Mouse (Mus musculus): Measurements from ENCODE around the gene Tap1.
"Not testable (repeated sequence)": the region's sequence is repeated elsewhere in the genome, so short reads cannot be mapped to it uniquely, and the experiment has no call there.

Tap1 gene

DNA sequence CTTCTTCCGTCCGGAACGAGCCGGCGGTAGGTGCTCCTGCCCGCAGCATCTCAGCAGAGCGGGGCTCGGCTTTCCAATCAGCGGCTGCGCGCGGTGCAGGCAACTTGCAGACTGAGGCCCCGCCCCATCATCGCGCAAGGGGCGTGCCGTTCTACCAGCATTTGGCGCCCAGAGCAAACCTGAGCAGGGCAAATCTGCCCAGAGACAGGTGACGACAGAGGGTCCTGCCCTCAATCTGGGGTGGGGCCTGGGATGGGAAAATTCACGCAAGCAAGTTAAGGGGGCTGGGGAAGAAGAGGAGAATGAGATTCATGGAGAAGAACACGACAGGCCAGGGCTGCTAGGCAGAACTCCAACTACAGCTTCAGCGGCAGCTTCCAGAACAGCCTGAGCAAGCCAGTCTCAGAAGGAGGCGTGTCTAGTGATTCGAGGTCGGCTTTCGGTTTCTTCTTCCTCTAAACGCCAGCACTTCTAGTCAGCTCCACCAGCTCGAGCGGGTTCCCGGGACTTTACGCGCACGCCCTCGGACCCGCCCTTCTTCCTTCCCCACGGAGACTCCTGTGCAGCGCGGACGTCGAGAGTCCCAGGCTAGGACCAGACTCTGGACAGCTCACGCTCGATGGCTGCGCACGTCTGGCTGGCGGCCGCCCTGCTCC is at the start of gene Tap1, which contains the start of gene Psmb9:
Gene Tap1, plus strand, starts transcription at position 293 of the 656 bp plus-strand sequence.
Gene Psmb9, minus strand, starts transcription at position 504 of the 656 bp plus-strand sequence.
- peak; percentile 93 to 96 for DNase-seq (ENCODE audit: low spot score in 2 of 2)

- no peak for DNase-seq (ENCODE audit: low spot score in 2 of 2)
These were observed 49.8 kb upstream of the Tap1 start for GRCm38 (mm10) chr17:34137601-34138000.

GRCm38 (mm10) chr17:34138655-34139054 is 48.7 kb upstream of the Tap1 start:
- no peak for DNase-seq (ENCODE audit: low spot score in 2 of 2)

GRCm38 (mm10) chr17:34139416-34139815 is 47.9 kb upstream of the Tap1 start:
- no peak for DNase-seq (ENCODE audit: low spot score in 2 of 2)

- DNase-seq (ENCODE audit: low spot score in 2 of 2), result no peak
These were observed 47.1 kb upstream of the Tap1 start for GRCm38 (mm10) chr17:34140240-34140639.

- no peak for DNase-seq (ENCODE audit: low spot score in 2 of 2)
These were observed 45.9 kb upstream of the Tap1 start for GRCm38 (mm10) chr17:34141448-34141847.

GRCm38 (mm10) chr17:34142456-34143010 is 44.8 kb upstream of the Tap1 start:
- DNase-seq (ENCODE audit: low spot score in 2 of 2), result no peak

DNA sequence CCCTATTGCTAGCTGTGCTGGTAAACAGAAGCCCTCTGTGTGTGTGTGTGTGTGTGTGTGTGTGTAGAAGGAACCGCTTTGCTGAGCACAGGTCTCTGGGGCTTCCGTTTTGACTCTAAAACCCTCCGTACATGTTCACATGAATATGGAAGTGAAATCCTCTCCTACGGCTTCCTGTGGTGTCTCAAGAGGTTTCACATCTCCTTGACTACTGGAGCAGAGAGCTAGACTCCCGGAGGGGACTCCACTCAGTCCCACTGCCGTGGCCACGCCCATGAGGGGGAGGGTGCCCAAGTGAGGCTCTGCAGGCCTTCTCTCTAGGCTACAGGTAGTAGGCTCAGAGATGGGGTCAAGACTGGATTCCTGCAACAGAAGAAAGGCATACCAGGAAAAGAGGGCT is 44.3 kb upstream of the Tap1 start, which contains the start of gene H2-DMb2:
Gene H2-DMb2, plus strand, starts transcription at position 275 of the 400 bp plus-strand sequence.
- no peak for DNase-seq (ENCODE audit: low spot score in 2 of 2)

GRCm38 (mm10) chr17:34143461-34143860 is 43.9 kb upstream of the Tap1 start:
- no peak for DNase-seq (ENCODE audit: low spot score in 2 of 2)

DNA sequence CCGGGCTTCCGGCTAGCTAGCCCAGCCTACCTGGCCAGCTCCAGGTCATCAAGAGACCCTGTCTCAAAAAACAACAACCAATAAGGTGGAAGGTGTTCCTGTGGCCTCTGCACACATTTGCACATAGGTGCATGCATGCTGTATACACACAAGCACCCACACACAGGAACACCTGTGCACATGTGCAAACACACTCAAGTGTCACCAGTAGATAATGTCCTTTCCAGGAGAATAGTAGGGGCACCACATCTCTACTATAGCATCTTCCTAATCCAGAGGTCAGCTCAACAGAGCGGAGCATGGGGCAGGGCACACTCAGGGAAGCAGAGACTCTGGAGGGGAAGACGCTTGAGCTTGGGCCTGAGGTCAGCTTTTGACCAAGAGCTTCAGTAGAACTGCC is 43.1 kb upstream of the Tap1 start:
- DNase-seq (ENCODE audit: low spot score in 2 of 2), result not testable (repeated sequence)

DNA sequence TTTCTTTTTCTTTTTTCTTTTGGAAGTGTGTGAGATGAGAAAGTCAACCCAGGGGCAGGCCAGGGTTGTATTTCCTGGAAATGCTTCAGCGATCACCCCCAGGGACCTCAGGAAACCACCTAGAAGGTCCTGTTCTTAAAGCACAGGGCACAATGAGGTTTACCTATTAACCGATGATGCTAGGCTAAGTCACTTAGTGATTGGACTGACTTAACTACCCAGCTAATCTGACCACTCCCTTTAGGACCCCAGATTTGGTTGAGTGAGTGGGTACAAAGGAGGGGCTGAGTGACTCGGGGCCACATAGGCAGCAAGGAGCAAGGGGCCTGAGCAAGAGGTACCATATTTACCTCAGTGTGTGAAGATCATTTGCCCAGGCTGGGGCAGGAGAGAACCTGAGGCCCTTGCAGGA is 42.4 kb upstream of the Tap1 start:
- DNase-seq (ENCODE audit: low spot score in 2 of 2), result no peak

DNA sequence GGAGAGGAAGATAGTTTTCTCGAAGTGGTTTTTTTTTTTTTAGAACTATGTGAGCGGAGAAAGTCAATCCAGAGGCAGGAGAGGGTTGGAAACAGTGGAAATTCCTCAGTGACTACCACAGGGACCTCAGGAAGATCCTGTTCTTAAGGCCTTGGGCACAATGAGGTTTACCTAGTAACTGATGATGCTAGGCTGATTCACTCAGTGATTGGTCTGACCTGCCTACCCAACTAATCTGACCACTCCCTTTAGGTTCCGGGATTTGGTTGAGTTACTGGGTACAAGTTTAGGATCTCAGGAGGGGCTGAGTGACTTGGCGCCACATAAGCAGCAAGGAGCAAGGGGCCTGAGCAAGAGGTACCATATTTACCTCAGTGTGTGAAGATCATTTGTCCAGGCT is 34.4 kb upstream of the Tap1 start, which contains the start of gene H2-DMb1:
Gene H2-DMb1, plus strand, starts transcription at position 150 of the 400 bp plus-strand sequence.
- no peak for DNase-seq (ENCODE audit: low spot score in 2 of 2)

- no peak for DNase-seq (ENCODE audit: low spot score in 2 of 2)
These were observed 31.8 kb upstream of the Tap1 start for GRCm38 (mm10) chr17:34155534-34155933.

DNA sequence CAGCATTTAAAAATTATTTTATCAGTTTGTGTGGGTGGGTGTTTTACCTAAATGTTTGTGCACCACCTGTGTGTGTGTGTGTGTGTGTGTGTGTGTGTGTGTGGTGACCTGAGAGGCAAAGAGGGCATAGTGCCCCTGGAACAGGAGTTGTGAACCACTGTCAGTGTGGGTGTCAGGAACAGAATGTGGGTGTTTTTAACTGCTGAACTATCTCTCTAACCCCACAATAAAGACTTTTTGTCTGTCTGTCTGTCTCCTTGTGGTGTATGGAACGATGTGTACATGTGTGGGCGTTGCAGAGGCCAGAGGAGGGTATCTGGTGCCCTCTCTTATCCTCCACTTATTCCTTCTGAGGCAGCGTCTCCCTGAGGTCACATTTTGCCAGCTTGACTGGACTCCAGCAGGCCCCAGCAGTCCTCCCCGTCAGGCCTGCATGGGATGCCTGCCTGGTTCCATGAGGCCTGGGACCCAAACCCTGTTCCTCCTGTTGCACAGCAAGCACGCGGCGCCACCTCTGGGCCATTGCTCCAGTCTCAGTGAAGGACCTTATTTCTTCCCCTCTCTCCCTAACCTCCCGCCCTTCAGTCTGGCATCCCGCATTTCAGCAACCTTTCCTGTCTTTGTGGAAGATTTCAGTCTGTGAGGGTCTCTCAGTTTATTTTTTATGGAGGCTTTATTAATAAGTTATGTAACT is 23.0 kb upstream of the Tap1 start:
- DNase-seq (ENCODE audit: low spot score in 2 of 2), result no peak

DNA sequence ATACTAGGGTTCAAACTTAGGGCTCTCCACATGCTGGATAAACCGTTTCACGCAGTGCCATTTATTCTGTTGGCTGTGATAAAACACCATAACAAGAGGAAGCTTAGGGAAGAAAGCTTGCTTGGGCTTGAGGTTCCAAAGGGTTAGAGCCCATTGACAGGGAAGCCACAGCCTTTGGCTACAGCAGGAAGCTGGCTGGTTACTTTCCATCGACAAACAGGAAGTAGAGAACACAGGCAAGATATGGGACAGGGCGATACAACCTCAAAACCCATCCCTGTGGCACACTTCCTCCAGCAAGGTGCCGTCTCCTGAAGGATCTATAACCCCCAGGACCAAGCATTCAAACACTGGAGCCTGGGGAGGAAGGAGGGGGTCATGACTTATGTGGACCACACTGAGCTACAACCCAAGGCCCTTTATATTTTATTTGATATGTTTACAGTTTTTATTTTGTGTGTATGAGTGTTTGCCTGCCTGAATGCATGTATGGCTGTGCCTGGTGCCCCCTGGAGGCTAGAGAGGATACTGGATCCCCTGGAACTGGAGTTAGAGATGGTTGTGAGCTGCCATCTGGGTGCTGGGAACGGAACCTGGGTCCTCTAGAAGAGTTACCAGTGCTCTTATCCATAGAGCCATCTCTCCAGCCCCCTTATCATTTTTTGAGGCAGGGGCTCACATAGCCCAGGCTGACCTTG is 22.2 kb upstream of the Tap1 start:
- DNase-seq (ENCODE audit: low spot score in 2 of 2), result no peak

GRCm38 (mm10) chr17:34169279-34169678 is 18.1 kb upstream of the Tap1 start:
- no peak for DNase-seq (ENCODE audit: low spot score in 2 of 2)

- no peak for DNase-seq (ENCODE audit: low spot score in 2 of 2)
These were observed 16.9 kb upstream of the Tap1 start for GRCm38 (mm10) chr17:34170487-34170876.

- DNase-seq (ENCODE audit: low spot score in 2 of 2), result peak; percentile 75 to 81
These were observed 16.4 kb upstream of the Tap1 start for GRCm38 (mm10) chr17:34170877-34171498.

DNA sequence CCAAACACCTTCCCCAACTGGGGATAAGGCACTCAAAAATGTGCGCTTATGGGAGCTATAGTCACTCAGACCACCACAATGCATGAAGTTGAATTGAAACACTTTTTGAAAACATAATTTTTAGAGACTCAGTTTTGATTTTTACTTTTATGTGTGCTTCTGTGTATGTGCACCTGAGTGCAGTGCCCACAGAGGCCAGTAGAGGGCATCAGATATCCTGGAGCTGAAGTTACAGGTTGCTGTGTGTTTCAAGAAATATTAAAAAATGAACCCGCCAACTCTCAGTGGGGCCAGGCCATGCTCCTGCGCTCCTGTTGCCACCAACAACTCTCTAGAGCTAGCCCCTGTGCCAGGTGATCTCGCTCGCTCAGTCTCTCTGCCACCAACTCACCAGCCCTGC is 14.8 kb upstream of the Tap1 start:
- no peak for DNase-seq (ENCODE audit: low spot score in 2 of 2)

GRCm38 (mm10) chr17:34174075-34174474 is 13.3 kb upstream of the Tap1 start:
- no peak for DNase-seq (ENCODE audit: low spot score in 2 of 2)

- no peak for DNase-seq (ENCODE audit: low spot score in 2 of 2)
These were observed 10.2 kb upstream of the Tap1 start for GRCm38 (mm10) chr17:34177179-34177578.

DNA sequence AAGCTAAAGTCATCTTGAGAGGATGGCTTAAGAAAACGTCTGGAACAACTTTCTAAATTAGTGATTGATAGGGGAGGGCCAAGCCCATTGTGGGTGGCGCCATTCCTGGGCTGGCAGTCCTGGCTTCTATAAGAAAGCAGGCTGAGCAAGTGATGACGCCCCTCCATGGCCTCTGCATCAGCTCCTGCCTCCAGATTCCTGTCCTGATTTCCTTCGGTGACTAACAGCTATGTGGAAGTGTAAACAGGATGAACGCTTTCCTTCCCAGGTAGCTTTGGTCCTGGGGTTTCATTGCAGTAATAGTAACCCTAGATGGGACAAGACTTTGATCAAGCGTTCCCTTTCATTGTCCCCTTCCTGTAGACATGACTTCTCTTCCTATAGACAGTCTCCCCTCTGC is 8.3 kb upstream of the Tap1 start:
- no peak for DNase-seq (ENCODE audit: low spot score in 2 of 2)
